Mouse (Mus musculus) frontal cortex, postnatal 14 days (tissue): ENCODE measurements at regions not wholly inside any gene's neighbourhood (a gene's known extent, or its start where the extent isn't known, plus 50 kb on each side); places are given as distances from the start of the nearest gene placed in this dataset.

Source experiments
- DNase-seq, 2 experiments: peaks; one replicate each; pipeline ENCODE4 v3.0.0; 2022; ENCODE audit warnings: low spot score in 2 of 2

DNA sequence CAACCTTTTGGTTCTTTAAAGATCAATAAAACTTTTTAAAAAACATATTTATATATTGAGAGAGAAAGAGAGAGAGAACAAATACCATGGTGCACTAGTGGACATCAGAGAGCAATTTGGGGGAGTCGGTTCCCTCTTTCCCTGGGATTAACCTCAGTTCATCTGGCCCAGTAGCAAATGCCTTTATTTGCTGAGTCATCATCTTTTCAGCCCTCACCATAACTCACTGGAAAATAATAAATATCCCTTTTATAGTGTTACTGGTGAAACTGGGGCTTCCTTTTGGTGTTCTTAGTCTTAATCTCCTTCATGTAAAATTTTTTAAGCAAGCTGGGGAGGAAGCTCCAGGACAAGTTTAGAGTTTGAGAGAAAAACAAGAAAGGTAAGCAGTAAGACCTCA is 105.3 kb upstream of the Arg1 start:
- DNase-seq: no peak

DNA sequence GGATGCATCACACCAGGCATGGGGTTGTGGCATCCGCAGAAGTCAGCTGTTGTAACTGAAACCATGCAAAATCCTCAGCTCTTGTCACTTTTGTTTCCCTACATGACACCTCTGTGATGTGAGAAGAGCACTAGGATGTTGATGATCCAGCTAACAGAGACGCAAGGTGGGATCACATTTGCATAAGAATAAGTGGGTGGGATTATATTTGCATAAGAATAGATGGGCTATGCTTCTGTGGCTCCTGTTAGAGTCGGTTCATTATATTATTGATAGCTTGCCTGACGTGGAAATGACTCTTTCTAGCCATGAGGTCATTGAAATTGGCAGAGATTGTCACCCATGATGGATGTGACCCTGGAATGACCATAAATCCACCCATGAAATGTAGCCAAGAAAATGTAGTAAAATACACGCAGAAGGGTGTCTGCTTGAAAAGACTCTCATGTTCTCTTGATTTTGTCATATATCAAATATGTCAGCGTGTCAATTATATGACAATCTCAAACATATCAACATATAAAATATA is 102.2 kb upstream of the Arg1 start:
- no peak for DNase-seq

DNA sequence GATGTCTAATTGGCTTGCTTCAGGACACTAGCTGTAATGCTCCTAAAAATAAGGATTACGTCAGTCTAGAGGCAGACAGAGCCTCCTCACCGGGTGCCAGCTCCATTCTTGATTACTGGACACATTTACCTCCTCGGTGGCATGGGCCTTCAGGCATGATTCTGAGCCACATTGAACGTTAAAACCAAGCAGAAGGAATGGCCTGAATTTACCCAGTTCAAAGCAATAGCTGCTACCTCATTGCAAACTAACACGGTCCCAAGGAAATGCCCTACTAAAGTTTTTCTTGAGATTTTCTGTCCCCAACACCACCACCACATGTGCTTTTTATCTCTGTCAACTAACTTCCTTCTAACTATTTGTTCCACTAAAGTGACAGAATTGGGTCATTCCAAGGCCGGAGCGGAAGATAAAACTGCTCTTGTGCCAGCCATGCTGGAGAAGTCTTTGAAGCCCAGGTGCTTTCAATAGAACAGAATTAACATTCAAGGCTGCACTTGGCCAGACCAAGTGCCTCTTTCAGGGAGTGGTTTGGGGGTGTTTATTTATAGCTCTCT is 96.4 kb upstream of the Arg1 start:
- peak in 1 of 2 experiments; percentile 55 for DNase-seq

DNA sequence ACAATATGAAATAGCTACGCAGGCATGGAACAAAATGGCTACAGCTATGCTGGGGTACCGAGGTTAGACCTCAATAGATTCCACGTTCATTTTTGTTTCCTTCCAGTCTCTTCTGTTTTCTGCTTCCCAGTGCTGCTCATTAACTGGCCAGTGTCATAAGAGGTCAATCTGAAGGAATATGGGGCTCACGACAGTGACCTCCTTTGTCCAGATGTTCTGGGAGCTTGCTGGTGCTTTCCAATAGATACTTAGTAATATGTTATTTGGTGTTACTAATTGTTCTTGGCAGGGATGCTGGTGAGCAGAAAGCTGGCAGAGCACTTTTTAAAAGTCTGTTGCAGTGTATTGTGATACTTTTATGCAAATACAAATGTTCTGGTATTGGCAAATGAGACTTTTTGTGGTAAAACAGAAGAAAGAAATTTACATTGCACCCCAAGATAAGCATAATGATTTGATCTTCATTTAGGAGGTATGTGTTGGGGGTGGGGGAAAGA is 95.8 kb upstream of the Arg1 start:
- DNase-seq: no peak

DNA sequence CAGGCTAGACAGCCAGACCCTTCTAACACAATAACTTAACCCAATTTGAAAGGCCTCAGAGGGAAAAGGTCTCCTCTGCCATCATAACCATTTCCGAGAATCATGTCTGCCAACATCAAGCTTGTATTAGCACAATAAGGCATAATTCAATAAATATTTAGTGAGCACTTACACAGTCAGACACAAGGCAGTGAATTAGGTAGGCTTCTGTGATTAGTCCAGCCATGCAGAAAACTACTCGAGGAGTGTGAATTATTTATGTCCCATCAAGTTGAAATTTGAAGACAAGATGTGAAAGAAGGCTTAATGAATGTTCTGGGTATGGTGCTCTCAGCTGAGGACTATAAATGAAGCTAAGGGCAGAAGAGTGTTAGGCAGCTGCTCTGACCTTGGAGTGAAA is 91.7 kb upstream of the Arg1 start:
- no peak for DNase-seq

DNA sequence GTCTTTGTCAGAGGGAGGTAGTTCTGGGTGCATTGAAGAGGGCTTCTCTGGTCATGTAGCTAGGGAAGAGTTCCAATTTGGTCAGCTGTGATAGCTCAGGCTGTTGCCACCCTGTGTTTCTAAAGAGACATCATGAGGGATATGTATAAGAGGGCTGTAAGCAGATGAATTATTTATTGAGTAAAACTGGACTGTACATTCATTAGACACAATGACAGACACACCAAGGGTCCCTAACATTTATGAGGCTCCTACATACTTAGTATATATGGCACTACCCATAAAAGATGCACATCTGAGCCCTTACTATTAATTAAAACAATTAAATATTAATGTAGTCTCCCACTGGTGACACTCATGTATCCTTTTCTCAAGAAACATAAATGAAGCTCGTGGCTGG is 90.6 kb upstream of the Arg1 start:
- no peak for DNase-seq

DNA sequence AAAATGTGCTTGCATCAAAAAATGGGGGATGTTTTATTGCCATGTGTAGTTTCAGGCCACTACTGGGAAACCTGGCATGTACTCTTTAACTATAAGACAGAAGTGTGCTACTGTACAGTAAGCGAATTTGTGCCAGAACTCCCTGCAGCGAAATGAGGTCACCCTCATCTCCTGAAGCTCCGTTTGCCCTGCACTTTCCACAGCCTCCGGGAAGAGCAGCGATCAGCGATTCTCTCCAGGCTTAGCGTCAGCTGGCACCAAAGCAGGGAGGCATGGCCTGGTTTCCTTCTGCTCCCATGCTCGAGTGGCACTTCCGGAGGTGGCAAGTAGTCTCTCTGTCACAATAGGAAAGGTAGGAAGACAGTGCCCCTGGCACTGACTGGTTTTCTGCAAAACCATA is 88.8 kb upstream of the Arg1 start:
- DNase-seq: no peak

DNA sequence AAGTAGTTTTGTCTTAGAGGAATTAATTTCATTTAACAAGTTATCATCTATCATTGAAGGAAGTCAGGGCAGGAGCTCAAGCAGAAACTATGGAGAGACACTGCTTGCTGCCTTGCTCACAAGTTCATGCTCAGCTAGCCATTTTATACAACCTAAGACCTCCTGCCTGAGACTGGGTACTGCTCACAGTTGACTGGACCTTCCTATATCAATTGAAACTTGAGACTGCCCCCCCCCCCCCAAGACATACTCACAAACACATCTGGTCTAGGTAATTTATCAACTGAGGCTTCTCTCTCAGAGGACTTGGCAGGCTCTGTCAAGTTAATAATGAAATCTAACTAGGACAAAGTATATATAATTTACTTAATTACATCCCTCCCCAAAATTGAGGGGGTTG is 84.8 kb upstream of the Arg1 start:
- no peak for DNase-seq

DNA sequence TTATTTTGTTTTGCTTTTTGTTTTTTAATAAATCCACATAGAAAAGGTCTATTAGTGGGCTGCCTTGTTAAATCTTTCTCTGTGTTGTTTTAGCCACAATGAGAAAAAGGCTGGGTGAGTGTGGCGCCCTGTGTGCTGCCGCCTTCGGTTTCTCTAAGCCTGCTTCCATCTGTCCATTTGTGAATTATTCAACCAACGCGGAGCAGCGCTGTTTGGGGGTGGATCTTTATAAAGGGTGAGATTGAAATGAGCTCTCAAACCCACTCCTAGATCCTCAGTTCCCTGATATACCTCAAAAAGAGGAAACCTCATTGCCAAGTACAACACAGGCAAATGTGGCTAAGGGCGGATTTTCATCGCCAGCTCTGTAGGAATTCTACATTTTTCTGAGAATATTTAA is 74.0 kb upstream of the Arg1 start:
- DNase-seq: peak in 1 of 2 experiments; percentile 45

DNA sequence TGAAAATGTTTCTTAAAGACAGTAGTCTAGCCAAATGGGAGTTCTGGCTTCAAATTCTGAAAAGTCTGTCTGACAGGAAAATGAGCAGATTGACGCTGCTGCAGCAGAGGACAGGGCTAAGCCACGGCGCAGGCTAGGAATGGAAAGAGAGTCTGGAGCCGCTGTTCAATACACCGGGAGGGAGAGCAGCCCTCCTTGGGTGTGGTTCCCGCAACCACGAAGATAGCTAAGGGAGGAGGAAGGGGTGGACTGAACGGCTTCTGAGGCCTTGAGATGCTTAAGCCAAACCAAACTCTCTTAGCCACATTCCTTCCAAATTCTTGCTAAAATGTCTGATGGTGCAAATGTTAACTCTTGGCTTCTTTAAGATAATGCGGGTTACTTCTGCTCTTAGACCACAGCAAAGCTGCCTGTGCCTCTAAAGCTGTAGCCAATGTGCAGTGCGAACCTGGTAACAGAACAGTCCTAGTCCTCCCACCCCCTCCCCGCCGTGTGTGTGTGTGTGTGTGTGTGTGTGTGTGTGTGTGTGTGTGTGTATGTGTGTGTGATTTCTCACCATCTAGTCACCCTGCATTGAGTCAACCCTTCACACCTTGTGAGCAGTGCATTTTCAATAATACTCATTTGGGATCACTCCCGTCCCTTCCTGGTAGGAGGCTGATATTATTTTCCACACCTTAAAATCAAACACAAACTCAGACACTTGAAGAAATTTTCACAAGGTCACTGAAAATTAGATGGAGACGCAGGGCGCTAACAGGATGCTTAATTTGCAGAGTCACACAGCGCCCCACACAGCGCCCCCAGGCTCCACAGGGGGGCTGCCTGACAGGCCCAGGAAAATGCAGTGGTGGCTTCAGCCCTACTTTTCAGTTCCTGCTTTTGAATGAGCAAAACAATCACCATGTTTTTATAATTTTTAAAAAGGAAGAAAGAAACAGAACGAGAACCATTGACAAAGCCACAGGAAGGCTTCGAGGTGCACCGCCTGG is 73.2 kb upstream of the Arg1 start:
- no peak for DNase-seq

DNA sequence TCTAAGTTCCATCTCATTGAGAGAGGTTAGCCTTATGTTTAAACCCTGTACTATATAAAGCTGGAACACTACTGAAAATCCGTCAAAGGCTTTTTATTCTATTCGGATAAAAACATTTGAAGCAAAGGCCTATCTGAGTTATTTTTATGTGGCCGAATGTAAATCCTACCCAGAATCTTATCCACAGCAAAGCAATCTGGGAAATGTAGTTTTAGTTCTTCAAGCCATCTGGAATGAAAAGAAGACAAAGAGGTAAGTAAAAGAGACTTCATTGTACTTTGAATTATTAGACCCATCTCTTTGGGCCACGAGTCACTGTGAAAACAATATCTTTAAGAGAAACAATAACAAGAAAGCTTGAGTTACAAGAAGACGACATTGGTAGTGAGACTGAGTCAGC is 72.5 kb upstream of the Arg1 start:
- DNase-seq: no peak

DNA sequence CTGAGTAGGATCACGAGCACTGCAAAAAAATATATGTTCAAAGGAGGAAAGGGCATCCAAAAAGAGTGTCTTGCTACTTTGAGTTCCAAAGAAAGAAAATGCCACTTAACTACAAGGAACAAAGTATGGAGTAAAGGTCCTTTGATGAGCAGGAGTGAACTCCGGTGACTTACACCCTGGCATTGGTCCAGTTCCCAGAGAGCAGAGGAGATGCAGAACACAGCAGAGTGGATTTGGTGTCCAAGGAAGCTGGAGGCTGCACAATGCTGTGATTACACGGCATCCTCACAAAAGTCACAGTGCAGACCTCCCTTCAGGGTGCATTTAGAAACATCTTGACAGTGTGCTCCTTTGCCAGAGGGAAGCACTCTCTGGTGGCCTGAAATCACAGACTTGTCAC is 70.4 kb upstream of the Arg1 start:
- no peak for DNase-seq

DNA sequence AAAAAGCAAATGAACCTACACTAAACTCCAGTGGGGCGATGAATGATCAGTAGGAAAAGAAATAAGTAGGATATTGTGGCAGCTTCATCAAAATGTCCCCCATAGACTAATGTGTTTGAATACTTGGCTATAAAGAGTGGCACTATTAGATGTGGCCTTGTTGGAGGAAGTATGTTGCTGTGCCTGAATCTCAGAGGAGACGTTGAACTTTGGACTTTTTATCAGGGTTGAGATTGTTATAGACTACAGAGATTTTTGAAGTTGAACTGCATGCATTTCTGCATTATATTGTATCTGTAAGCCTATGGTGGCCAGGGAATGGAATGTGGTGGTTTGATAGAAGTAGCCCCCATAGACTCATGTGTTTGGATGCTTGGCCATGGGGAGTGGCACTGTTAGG is 68.5 kb upstream of the Arg1 start:
- no peak for DNase-seq

DNA sequence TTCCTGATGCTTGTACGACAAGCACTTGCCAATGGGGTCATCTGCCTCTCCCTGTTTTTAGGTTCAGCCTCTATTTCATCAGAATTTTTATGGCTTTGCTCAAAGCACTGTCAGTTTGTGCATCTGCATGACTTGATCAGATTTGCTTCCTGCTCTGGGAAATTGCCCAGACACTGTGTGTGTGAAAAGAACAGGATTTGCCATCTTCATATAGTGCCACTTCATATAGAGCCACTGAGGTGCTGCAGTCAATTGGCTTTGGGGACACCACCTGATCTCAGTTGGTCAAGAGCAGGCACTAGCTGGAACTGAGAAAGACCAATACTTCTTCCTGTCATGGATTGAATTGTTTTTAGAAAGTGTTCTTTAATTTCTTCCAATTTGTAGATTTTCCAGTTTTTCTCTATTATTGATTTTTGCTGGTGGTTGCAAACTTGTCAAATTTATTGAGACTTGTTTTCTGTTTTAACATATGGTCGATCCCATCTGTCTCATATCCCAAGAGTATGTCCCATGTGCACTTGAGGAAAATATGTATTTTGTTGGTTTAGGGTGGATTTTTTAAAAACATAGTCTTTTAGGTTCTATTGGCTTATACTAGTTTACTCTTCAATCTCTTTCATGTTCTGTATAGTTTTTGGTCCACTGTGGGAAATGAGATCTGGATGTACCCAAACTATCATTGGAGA is 62.8 kb upstream of the Arg1 start:
- no peak for DNase-seq

DNA sequence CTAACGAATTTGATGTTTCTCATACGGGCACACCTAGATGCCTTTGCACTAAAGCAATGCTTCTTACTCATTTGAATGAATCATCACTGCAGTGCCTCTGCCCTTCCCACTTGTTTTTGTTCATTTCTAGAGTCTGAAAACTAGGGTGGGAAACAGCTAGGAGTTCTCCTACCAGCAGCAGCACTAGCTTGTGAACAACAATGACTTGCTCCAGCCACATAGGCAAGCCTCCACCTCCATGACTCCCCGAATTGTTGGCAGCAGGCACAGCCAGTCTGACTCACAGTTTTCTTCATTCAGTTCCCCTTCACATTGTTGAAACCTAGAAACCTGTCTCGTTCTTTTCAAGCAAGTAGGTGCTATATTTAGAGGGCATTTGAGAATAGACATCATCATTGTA is 57.5 kb upstream of the Arg1 start:
- DNase-seq: no peak

DNA sequence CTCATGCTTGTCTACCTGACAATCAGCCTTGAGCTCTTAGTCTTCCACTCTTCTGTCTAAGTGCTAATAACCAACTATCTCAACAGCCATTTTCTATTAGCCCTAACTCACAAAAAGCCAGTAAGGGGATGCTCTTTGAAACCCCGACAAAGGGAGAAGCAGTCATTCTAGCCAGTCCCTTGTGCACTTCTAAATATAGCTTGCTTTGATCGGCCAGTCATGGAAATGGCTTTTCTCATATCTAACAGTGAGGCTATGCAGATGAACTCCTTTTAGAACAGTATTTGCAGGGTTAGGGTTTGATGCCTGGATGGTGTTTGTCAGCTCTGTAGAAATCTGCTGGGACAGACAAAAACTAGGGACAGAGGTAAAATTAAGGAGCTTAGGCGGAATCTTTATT is 54.5 kb upstream of the Arg1 start:
- DNase-seq: no peak
